In the genomic region with DNA sequence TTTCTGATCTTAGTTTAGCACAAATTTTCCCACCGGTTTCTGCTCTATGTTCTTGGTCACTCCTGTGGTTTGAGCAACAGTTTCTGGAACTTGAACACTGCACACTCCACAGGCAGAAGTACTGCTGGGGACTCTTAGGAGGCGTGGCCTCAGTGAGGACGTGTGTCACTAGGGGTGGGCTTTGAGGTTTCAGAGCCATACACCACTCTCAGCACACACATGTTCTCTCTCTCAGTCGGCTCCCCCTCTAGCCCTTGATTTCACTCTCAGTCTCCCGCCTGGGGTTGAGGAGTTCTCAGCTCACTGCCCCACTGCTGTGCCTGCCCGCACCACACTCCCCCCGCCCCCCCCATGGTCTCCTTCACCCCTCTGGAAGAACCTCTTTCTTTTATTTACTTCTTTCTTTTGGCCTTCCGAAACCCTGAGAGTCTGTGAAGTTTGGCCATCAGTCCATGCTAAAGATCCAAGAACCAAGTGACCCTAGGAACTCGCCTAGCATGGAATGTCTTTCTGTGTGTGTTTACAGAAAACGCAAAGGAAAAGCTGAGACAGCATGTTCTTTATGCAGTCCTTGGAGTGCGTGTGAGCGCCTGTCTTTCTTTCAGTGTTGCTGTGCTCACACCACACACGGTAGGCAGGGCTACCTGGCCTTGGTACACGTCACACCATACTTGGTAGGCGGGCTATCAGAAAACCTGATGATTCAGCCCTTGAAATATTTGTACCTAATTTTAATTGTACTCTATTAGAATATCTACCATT, we compare ENCODE assay signal across 14 mouse cellular contexts.
DNase-seq lines count a peak whose midpoint lies in the region; ATAC-seq lines count a peak whose summit lies in the region.
"Had no signal": no experiment of that assay in that cellular context is flagged by ENCODE, and none has a peak within 500 bp of the region (broad histone marks: within the 10 kb centered on the region; RNA-seq: fewer than 3 reads in every experiment).

No protein-coding gene starts in this region.

- no peaks in the 10 kb centered on the region for H3K4me1 ChIP-seq in embryonic facial prominence, embryonic 10.5 days

- peak; percentile 78 for ATAC-seq in granulocyte monocyte progenitor cell, adult 5-6 weeks (replicated peaks; ENCODE audit: poor library complexity, severe bottlenecking)
- ATAC-seq in megakaryocyte progenitor cell, adult 5-6 weeks (replicated peaks; ENCODE audit: poor library complexity), result peak; percentile 63

- WGBS in embryonic facial prominence, embryonic 10.5 days, result 81% methylated on average over 15 of the region's 15 CpGs

- peaks cover 68% of the 10 kb centered on the region for H3K36me3 ChIP-seq in embryonic facial prominence, embryonic 10.5 days (replicated peaks)

- no peaks in the 10 kb centered on the region for H3K9me3 ChIP-seq in embryonic facial prominence, embryonic 10.5 days

- H3K27me3 ChIP-seq in embryonic facial prominence, embryonic 10.5 days (replicated peaks; ENCODE audit: low read depth, poor library complexity, severe bottlenecking), result no peaks in the 10 kb centered on the region

- peak; percentile 28 for DNase-seq in kidney, postnatal 10 days
- DNase-seq in kidney, postnatal 4 days, result no peak
- DNase-seq in embryonic facial prominence, embryonic 10.5 days (ENCODE audit: low spot score), result no peak
- DNase-seq in cerebellum, adult 8-10 months, result no peak
- no peak for DNase-seq in adrenal gland, postnatal 36 days
- DNase-seq in gastrocnemius, adult 18-20 months (ENCODE audit: low spot score), result no peak
- DNase-seq: heart, adult 2 months; kidney, adult 18-20 months; liver; right cerebral cortex, postnatal 4 days; thymus, adult 2 months had no signal

- H3K27ac ChIP-seq in embryonic facial prominence, embryonic 10.5 days (replicated peaks), result peak overlapping the region; percentile 35
- H3K27ac ChIP-seq: heart, adult 2 months had no signal

- no peak overlapping the region for H3K4me3 ChIP-seq in embryonic facial prominence, embryonic 10.5 days
- H3K4me3 ChIP-seq: heart, adult 2 months; myocyte had no signal
